Mouse (Mus musculus): ENCODE data around the gene Ssbp3.

- TF ChIP-seq GATA1 (IDR thresholded peaks at IDR 0.05; ENCODE audit: low read length) (no peak), TAL1 (IDR thresholded peaks at IDR 0.05; ENCODE audit: low read length) (no peak)
Observed at GRCm38 (mm10) chr4:107045188-107045587, 134.7 kb downstream of the Ssbp3 start.

Data from erythroblast, embryonic 14.5 days (primary cell).